Mouse (Mus musculus): ENCODE measurements around the gene Uqcc3. TPM values are rescaled to one million over a fixed set of nuclear protein-coding genes. Genes with fewer than 3 reads are reported as not detected.
"Not testable (repeated sequence)": the region's sequence is repeated elsewhere in the genome, so short reads cannot be mapped to it uniquely, and the experiment has no call there.

The Uqcc3 gene
- polyA plus RNA-seq, 1 experiment: 20.8 TPM

GRCm38 (mm10) chr19:8838041-8838730 is 42.5 kb downstream of the Uqcc3 start:
- Histone ChIP-seq H3K4me1 (ENCODE audit: control insufficient read depth, insufficient read depth, insufficient read length) (peaks cover 10% of the 10 kb centered on the region; the same call in 1 of the 2 replicates), H3K36me3 (ENCODE audit: control insufficient read depth, insufficient read depth, low read length) (peaks cover 9% of the 10 kb centered on the region), H3K27ac (ENCODE audit: insufficient read depth, low read length) (peak overlapping the region; percentile 89), H3K27me3 (ENCODE audit: control insufficient read depth, insufficient read depth, low read length) (no peaks in the 10 kb centered on the region), H3K4me3 (ENCODE audit: extremely low read depth, insufficient read depth, insufficient read length) (peak overlapping the region; percentile 69)
- DNase-seq (ENCODE audit: low read depth in 1 of 2, low spot score in 2 of 2): no peak
- no peak for TF ChIP-seq CTCF (IDR thresholded peaks at IDR 0.05; ENCODE audit: extremely low read depth, insufficient read depth, insufficient read length, insufficient replicate concordance)
- no peak for TF ChIP-seq POLR2A (IDR thresholded peaks at IDR 0.05; ENCODE audit: low read depth, low read length)
- WGBS: 32% methylated on average over 15 of the region's 15 CpGs

GRCm38 (mm10) chr19:8837251-8837791 is 43.4 kb downstream of the Uqcc3 start, which contains the start of gene Bscl2:
Gene Bscl2, plus strand, starts transcription at chr19:8837467.
- Histone ChIP-seq H3K4me1 (ENCODE audit: control insufficient read depth, insufficient read depth, insufficient read length) (peaks cover 10% of the 10 kb centered on the region; the same call in 1 of the 2 replicates), H3K36me3 (ENCODE audit: control insufficient read depth, insufficient read depth, low read length) (peaks cover 15% of the 10 kb centered on the region), H3K4me3 (ENCODE audit: extremely low read depth, insufficient read depth, insufficient read length) (peak within 1 kb of the TSS; percentile 69), H3K27me3 (ENCODE audit: control insufficient read depth, insufficient read depth, low read length) (no peaks in the 10 kb centered on the region), H3K27ac (ENCODE audit: insufficient read depth, low read length) (peak within 1 kb of the TSS; percentile 89)
- DNase-seq (ENCODE audit: low read depth in 1 of 2, low spot score in 2 of 2): peak; percentile 69 to 74
- WGBS: 2% methylated on average over 38 of the region's 38 CpGs
- peak; percentile 13; the same call in 1 of the 2 replicates for TF ChIP-seq CTCF (IDR thresholded peaks at IDR 0.05; ENCODE audit: extremely low read depth, insufficient read depth, insufficient read length, insufficient replicate concordance)
- TF ChIP-seq POLR2A (IDR thresholded peaks at IDR 0.05; ENCODE audit: low read depth, low read length): peak; percentile 23; the same call in 1 of the 2 replicates

- not testable (repeated sequence) for H3K4me3 ChIP-seq (ENCODE audit: extremely low read depth, insufficient read depth, insufficient read length); H3K27ac ChIP-seq (ENCODE audit: insufficient read depth, low read length); H3K27me3 ChIP-seq (ENCODE audit: control insufficient read depth, insufficient read depth, low read length); H3K4me1 ChIP-seq (ENCODE audit: control insufficient read depth, insufficient read depth, insufficient read length); DNase-seq (ENCODE audit: low read depth in 1 of 2, low spot score in 2 of 2)
- H3K36me3 ChIP-seq (ENCODE audit: control insufficient read depth, insufficient read depth, low read length): peaks cover 24% of the 10 kb centered on the region
- WGBS: 98% methylated on average over 10 of the region's 10 CpGs
These were observed 44.4 kb downstream of the Uqcc3 start for GRCm38 (mm10) chr19:8836327-8836726.

- 93% methylated on average over 4 of the region's 4 CpGs for WGBS
- DNase-seq (ENCODE audit: low read depth in 1 of 2, low spot score in 2 of 2): no peak
- Histone ChIP-seq H3K36me3 (ENCODE audit: control insufficient read depth, insufficient read depth, low read length) (peaks cover 55% of the 10 kb centered on the region), H3K4me3 (ENCODE audit: extremely low read depth, insufficient read depth, insufficient read length) (no peak overlapping the region), H3K4me1 (ENCODE audit: control insufficient read depth, insufficient read depth, insufficient read length) (peaks cover under 1% of the 10 kb centered on the region; the same call in 1 of the 2 replicates), H3K27me3 (ENCODE audit: control insufficient read depth, insufficient read depth, low read length) (no peaks in the 10 kb centered on the region), H3K27ac (ENCODE audit: insufficient read depth, low read length) (no peak overlapping the region)
- TF ChIP-seq CTCF (IDR thresholded peaks at IDR 0.05; ENCODE audit: extremely low read depth, insufficient read depth, insufficient read length, insufficient replicate concordance) (no peak), POLR2A (IDR thresholded peaks at IDR 0.05; ENCODE audit: low read depth, low read length) (no peak)
These were observed 47.8 kb downstream of the Uqcc3 start for GRCm38 (mm10) chr19:8832971-8833370.

- Histone ChIP-seq H3K36me3 (ENCODE audit: control insufficient read depth, insufficient read depth, low read length) (peaks cover 63% of the 10 kb centered on the region), H3K27me3 (ENCODE audit: control insufficient read depth, insufficient read depth, low read length) (no peaks in the 10 kb centered on the region), H3K4me1 (ENCODE audit: control insufficient read depth, insufficient read depth, insufficient read length) (no peaks in the 10 kb centered on the region; the same call in 1 of the 2 replicates), H3K27ac (ENCODE audit: insufficient read depth, low read length) (no peak overlapping the region), H3K4me3 (ENCODE audit: extremely low read depth, insufficient read depth, insufficient read length) (no peak overlapping the region)
- no peak for TF ChIP-seq POLR2A (IDR thresholded peaks at IDR 0.05; ENCODE audit: low read depth, low read length)
- no peak for TF ChIP-seq CTCF (IDR thresholded peaks at IDR 0.05; ENCODE audit: extremely low read depth, insufficient read depth, insufficient read length, insufficient replicate concordance)
- no peak for DNase-seq (ENCODE audit: low read depth in 1 of 2, low spot score in 2 of 2)
- WGBS: 93% methylated on average over 11 of the region's 11 CpGs
These were observed 49.5 kb downstream of the Uqcc3 start for GRCm38 (mm10) chr19:8831262-8831661.

- Histone ChIP-seq H3K4me3 (ENCODE audit: extremely low read depth, insufficient read depth, insufficient read length) (no peak overlapping the region), H3K27ac (ENCODE audit: insufficient read depth, low read length) (no peak overlapping the region), H3K36me3 (ENCODE audit: control insufficient read depth, insufficient read depth, low read length) (peaks cover 67% of the 10 kb centered on the region), H3K27me3 (ENCODE audit: control insufficient read depth, insufficient read depth, low read length) (no peaks in the 10 kb centered on the region), H3K4me1 (ENCODE audit: control insufficient read depth, insufficient read depth, insufficient read length) (no peaks in the 10 kb centered on the region; the same call in 1 of the 2 replicates)
- no peak for TF ChIP-seq CTCF (IDR thresholded peaks at IDR 0.05; ENCODE audit: extremely low read depth, insufficient read depth, insufficient read length, insufficient replicate concordance)
- no peak for TF ChIP-seq POLR2A (IDR thresholded peaks at IDR 0.05; ENCODE audit: low read depth, low read length)
- no peak for DNase-seq (ENCODE audit: low read depth in 1 of 2, low spot score in 2 of 2)
- WGBS: 95% methylated on average over 8 of the region's 8 CpGs
These were observed 50.1 kb downstream of the Uqcc3 start for GRCm38 (mm10) chr19:8830664-8831063.

Other genes starting within 250 kb of the Uqcc3 start
- 0.05 and 0.07 TPM in 2 replicates for gene Chrm1, start 217.1 kb downstream of the Uqcc3 start, polyA plus RNA-seq (2012; rRNA removed)
- gene Slc3a2, start 157.6 kb downstream of the Uqcc3 start, polyA plus RNA-seq (2012; rRNA removed): 122 and 129 TPM in 2 replicates
- gene Wdr74, start 145.1 kb downstream of the Uqcc3 start, polyA plus RNA-seq (2012; rRNA removed): 26.2 and 30.2 TPM in 2 replicates
- not detected in 2 replicates for gene 1700092M07Rik, start 140.2 kb downstream of the Uqcc3 start, polyA plus RNA-seq (2012; rRNA removed)
- gene Stx5a, start 139.5 kb downstream of the Uqcc3 start, polyA plus RNA-seq (2012; rRNA removed): 52.8 and 53.0 TPM in 2 replicates
- 80.2 and 104 TPM in 2 replicates for gene Nxf1, start 123.8 kb downstream of the Uqcc3 start, polyA plus RNA-seq (2012; rRNA removed)
- 86.1 and 135 TPM in 2 replicates for gene Tmem223, start 109.9 kb downstream of the Uqcc3 start, polyA plus RNA-seq (2012; rRNA removed)
- 87.9 and 117 TPM in 2 replicates for gene Tmem179b, start 106.5 kb downstream of the Uqcc3 start, polyA plus RNA-seq (2012; rRNA removed)
- gene Taf6l, start 94.5 kb downstream of the Uqcc3 start, polyA plus RNA-seq (2012; rRNA removed): 11.3 and 15.8 TPM in 2 replicates
- gene Polr2g, start 82.3 kb downstream of the Uqcc3 start, polyA plus RNA-seq (2012; rRNA removed): 27.9 and 30.3 TPM in 2 replicates
- gene Zbtb3, start 78.4 kb downstream of the Uqcc3 start, polyA plus RNA-seq (2012; rRNA removed): 2.4 and 2.5 TPM in 2 replicates
- gene Ttc9c, start 61.6 kb downstream of the Uqcc3 start, polyA plus RNA-seq (2012; rRNA removed): 13.2 and 14.2 TPM in 2 replicates
- gene Hnrnpul2, start 60.9 kb downstream of the Uqcc3 start, polyA plus RNA-seq (2012; rRNA removed): 22.0 and 25.4 TPM in 2 replicates
- gene AC129217.1, start 51.1 kb downstream of the Uqcc3 start, polyA plus RNA-seq (2012; rRNA removed): not detected in 2 replicates
- 91.7 and 116 TPM in 2 replicates for gene Bscl2, start 43.5 kb downstream of the Uqcc3 start, polyA plus RNA-seq (2012; rRNA removed)
- gene Gng3, start 41.7 kb downstream of the Uqcc3 start, polyA plus RNA-seq (2012; rRNA removed): 0.05 and 0.09 TPM in 2 replicates
- 0.23 and 0.27 TPM in 2 replicates for gene Lrrn4cl, start 30.2 kb downstream of the Uqcc3 start, polyA plus RNA-seq (2012; rRNA removed)
- 57.9 and 80.6 TPM in 2 replicates for gene Ubxn1, start 9.4 kb downstream of the Uqcc3 start, polyA plus RNA-seq (2012; rRNA removed)
- 0.94 and 1.4 TPM in 2 replicates for gene Lbhd1, start 2.8 kb upstream of the Uqcc3 start, polyA plus RNA-seq (2012; rRNA removed)
- not detected in 2 replicates for gene Gm49403, start 3.0 kb upstream of the Uqcc3 start, polyA plus RNA-seq (2012; rRNA removed)
- 11.5 and 15.2 TPM in 2 replicates for gene 1810009A15Rik, start 7.9 kb upstream of the Uqcc3 start, polyA plus RNA-seq (2012; rRNA removed)
- 1.2 TPM in 1 of 2 replicates, not detected in the other for gene Gm49416, start 8.0 kb upstream of the Uqcc3 start, polyA plus RNA-seq (2012; rRNA removed)
- 21.2 and 27.5 TPM in 2 replicates for gene Ints5, start 12.1 kb upstream of the Uqcc3 start, polyA plus RNA-seq (2012; rRNA removed)
- 85.2 and 86.9 TPM in 2 replicates for gene Ganab, start 17.1 kb upstream of the Uqcc3 start, polyA plus RNA-seq (2012; rRNA removed)
- 86.0 and 93.4 TPM in 2 replicates for gene B3gat3, start 39.5 kb upstream of the Uqcc3 start, polyA plus RNA-seq (2012; rRNA removed)
- 10.0 and 11.9 TPM in 2 replicates for gene Rom1, start 48.4 kb upstream of the Uqcc3 start, polyA plus RNA-seq (2012; rRNA removed)
- gene Eml3, start 48.6 kb upstream of the Uqcc3 start, polyA plus RNA-seq (2012; rRNA removed): 72.3 and 77.7 TPM in 2 replicates
- 35.0 and 37.7 TPM in 2 replicates for gene Mta2, start 61.0 kb upstream of the Uqcc3 start, polyA plus RNA-seq (2012; rRNA removed)
- gene Tut1, start 72.9 kb upstream of the Uqcc3 start, polyA plus RNA-seq (2012; rRNA removed): 18.3 and 22.3 TPM in 2 replicates
- 206 and 242 TPM in 2 replicates for gene Eef1g, start 86.1 kb upstream of the Uqcc3 start, polyA plus RNA-seq (2012; rRNA removed)
- gene Ahnak, start 108.4 kb upstream of the Uqcc3 start, polyA plus RNA-seq (2012; rRNA removed): 6.9 and 8.0 TPM in 2 replicates
- gene Scgb1a1, start 207.0 kb upstream of the Uqcc3 start, polyA plus RNA-seq (2012; rRNA removed): 0.26 and 0.91 TPM in 2 replicates

Data from spleen, adult 2 months (tissue).